Comparison of ENCODE assay signal across 8 mouse cellular contexts in genomic region chr13:83733231-83733990, GRCm38 (mm10).
DNase-seq lines count a peak whose midpoint lies in the region; ATAC-seq lines count a peak whose summit lies in the region.

No protein-coding gene starts in this region.

- ATAC-seq in hindbrain, embryonic 16.5 days: no peak
- no peak for ATAC-seq in neural tube, embryonic 12.5 days (ENCODE audit: low FRiP score, low read depth)
- ATAC-seq in frontal cortex, adult (ENCODE audit: low TSS enrichment): no peak

- H3K4me1 ChIP-seq in hindbrain, embryonic 16.5 days (ENCODE audit: control insufficient read depth, insufficient read depth, low read depth, low read length): no peaks in the 10 kb centered on the region
- H3K4me1 ChIP-seq in neural tube, embryonic 12.5 days: no peaks in the 10 kb centered on the region

- H3K9me3 ChIP-seq in hindbrain, embryonic 16.5 days (ENCODE audit: control insufficient read depth, low read length): no peaks in the 10 kb centered on the region
- no peaks in the 10 kb centered on the region for H3K9me3 ChIP-seq in neural tube, embryonic 12.5 days

- H3K27me3 ChIP-seq in hindbrain, embryonic 16.5 days (replicated peaks; ENCODE audit: control insufficient read depth, insufficient read depth, low read length): no peaks in the 10 kb centered on the region
- H3K27me3 ChIP-seq in neural tube, embryonic 12.5 days (replicated peaks): no peaks in the 10 kb centered on the region

- intact Hi-C loops in left cerebral cortex, postnatal 4 days (cut with DNase I): no loop called here
- intact Hi-C loops in left cerebral cortex, postnatal 14 days (cut with DNase I): loop anchor here (10.0 kb wide), 1 partner anchor 491 kb away; the partner anchor contains the start of gene Tmem161b

- H3K9ac ChIP-seq in hindbrain, embryonic 16.5 days (ENCODE audit: low read depth, low read length): peak overlapping the region; percentile 99
- peak overlapping the region; percentile 100 for H3K9ac ChIP-seq in neural tube, embryonic 12.5 days

- H3K4me3 ChIP-seq in hindbrain, embryonic 16.5 days (ENCODE audit: low read length): peak overlapping the region; percentile 74
- peak overlapping the region; percentile 90 for H3K4me3 ChIP-seq in neural tube, embryonic 12.5 days

- peak overlapping the region; percentile 75 for H3K4me2 ChIP-seq in hindbrain, embryonic 16.5 days (ENCODE audit: low read length)
- peak overlapping the region; percentile 72 for H3K4me2 ChIP-seq in neural tube, embryonic 12.5 days (replicated peaks)

- DNase-seq in left cerebral cortex, postnatal 4 days: peak; percentile 63
- DNase-seq in left cerebral cortex, postnatal 14 days (ENCODE audit: low spot score in 2 of 2): no peak
- peak; percentile 79 to 81 for DNase-seq in cerebellum, postnatal 10 days
- no peak for DNase-seq in adipocyte (ENCODE audit: low spot score)
- no peak for DNase-seq in lung, postnatal 36 days

- 2% methylated on average over 24 of the region's 24 CpGs for WGBS in hindbrain, embryonic 16.5 days
- under 1% methylated on average over 24 of the region's 24 CpGs for WGBS in neural tube, embryonic 12.5 days

- peak overlapping the region; percentile 100 for H3K27ac ChIP-seq in hindbrain, embryonic 16.5 days (ENCODE audit: low read depth, low read length)
- H3K27ac ChIP-seq in neural tube, embryonic 12.5 days: peak overlapping the region; percentile 100

- H3K36me3 ChIP-seq in hindbrain, embryonic 16.5 days (ENCODE audit: control insufficient read depth, insufficient read depth, low read length): no peaks in the 10 kb centered on the region; the same call in 1 of the 2 replicates
- H3K36me3 ChIP-seq in neural tube, embryonic 12.5 days: peaks cover 22% of the 10 kb centered on the region

Comparison
In these comparisons a context has a peak if more than half of its experiments do, and no peak if none do; other contexts are left out.
1. DNase-seq: peak in left cerebral cortex, postnatal 4 days (single experiment) and cerebellum, postnatal 10 days (2 of 2); none in left cerebral cortex, postnatal 14 days (0 of 2), adipocyte (single experiment) and lung, postnatal 36 days (single experiment).